Mouse (Mus musculus) activated CD4-positive, CD25-positive, alpha-beta regulatory T cell, adult 4 months (primary cell): ENCODE measurements around the gene Ccdc93. TPM values are rescaled to one million over a fixed set of nuclear protein-coding genes. Genes with fewer than 3 reads are reported as not detected.

ENCODE experiments used
- ATAC-seq: one replicate; pipeline ENCODE4 v1.8.0; 2017
- polyA plus RNA-seq, 2 experiments: library from polyadenylated mRNA; unstranded; fragments of 100-300 nt; shearing (Covaris generic); gene quantifications; one replicate each; pipeline ENCODE4 v1.2.1; 2017

Gene Ccdc93
- polyA plus RNA-seq, 2 experiments from 2014 or later: 15.2 to 17.5 TPM

DNA sequence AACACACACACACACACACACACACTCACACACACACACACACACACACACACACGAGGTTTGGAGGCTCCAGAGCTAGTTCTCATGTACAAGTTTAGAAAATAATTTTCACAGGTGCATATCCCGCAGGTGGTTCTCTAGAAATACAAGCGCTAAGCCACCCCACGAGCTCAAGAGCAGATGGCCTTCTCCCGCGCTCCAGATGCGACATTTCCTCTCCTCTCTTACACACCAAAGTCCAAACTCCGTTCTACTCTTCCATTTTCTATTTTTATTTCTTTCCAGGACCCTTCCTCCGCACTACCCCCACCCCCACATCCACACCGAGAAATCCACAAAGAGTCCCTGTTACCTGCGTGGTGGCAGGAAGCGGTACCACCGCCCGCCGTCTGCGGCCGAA is 96.2 kb downstream of the Ccdc93 start:
- no peak for ATAC-seq

DNA sequence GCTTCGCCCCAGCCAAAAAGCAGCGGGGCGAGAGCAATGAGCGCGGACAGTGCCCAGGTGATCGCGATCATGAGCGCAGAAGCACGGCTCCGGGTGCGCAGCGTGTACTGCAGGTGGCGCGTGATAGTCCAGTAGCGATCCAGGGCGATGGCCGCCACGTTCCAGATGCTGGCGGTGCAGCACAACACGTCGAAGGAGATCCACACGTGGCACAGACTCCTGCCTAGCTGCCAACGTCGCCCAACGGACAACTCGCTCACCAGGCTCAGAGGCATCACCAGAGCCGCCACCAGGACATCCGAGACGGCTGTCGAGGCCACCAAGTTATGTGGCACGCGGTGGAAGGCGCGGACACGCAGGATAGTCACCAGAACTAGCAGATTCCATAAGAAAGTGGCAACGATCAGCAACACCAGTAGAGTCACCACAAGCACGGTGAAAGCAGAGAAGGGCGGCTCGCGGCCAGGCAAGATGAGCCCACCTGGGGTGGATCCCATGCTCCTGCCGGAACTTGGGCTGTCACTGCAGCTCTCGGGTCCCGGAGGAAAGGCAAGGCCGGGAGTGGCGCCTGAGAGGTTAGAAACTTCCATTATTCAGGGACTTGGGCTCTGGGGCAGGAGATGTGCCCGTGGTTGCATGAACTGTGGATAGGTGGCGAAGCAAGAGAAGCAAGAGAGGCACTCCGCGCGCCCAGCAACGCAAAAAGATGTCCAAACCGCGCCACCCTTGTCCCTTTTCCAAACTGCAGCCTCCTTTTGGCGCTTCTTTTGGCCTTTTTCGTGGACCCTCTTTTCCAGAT is 97.0 kb downstream of the Ccdc93 start:
- no peak for ATAC-seq

DNA sequence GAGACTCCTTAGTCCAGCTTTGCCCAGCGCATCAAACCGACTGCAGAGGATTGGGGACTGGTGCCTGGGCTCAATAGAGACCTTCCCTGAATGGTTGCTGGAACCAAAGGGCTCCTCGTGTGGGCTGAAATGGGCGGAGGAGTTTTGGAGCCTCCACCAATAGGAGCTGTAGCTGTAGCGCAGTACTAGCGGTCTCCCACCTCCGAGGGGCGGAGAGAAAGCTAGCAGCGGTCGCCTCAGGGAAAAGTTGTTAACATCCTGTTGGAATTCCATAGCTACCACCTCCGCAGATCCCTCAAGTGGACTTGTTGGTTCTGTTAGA is 97.5 kb downstream of the Ccdc93 start, which contains the start of gene Htr5b:
Gene Htr5b (minus strand): TSS at position 67 of the 322 bp plus-strand sequence.
- ATAC-seq: no peak

DNA sequence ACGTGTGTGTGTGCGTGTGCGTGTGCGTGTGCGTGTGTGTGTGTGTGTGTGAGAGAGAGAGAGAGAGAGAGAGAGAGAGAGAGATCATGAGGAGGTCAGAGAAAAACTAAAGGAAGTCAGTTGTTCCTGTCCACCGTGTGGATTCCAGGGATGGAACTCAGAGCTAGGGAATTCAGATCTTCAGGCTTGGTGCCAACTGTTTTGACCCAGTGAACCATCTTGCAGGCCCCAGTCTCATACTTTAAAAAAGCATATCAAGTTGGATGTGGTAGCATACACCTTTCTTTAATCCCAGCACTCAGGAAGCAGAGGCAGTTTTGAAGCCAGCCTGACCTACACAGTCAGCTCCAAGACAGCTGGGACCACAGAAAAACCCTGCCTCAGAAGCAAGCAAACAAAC is 98.4 kb downstream of the Ccdc93 start:
- ATAC-seq: no peak

DNA sequence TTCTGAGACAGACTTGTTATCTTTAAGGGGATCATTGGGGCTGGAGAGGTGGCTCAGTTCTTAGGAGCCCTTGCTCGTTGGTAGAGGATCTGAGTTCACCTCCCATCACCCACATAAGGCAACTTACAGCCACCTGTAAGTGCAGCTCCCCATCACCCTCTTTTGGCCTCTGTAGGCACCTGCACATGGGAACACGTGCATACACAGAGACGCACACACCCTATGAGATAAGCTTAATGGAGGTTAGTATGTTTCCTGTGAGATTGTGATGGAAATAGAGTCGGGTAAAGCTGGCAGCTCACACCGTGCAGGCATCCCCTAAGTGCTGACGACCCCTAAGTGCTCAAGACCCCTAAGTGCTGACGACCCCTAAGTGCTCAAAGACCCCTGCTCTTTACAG is 100.6 kb downstream of the Ccdc93 start:
- ATAC-seq: no peak

DNA sequence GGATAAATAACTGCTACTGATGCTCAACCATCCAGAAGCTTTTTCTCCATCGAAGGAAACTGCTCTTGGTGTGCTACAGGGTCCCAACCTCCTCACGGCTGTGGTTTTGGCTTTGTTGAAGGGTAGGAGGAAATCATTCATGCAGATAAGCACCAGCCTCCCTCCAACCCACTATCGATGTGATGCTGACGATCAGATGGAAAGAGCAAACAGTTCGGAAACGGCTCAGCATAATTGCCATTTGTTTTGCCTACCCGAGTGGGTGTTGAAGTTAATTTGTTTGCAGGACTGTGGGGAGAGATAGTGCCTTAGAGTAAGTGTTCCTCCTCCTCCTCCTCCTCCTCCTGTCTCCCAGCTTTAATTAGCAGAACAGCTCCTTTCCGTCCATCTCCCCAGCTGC is 109.5 kb downstream of the Ccdc93 start:
- ATAC-seq: no peak

DNA sequence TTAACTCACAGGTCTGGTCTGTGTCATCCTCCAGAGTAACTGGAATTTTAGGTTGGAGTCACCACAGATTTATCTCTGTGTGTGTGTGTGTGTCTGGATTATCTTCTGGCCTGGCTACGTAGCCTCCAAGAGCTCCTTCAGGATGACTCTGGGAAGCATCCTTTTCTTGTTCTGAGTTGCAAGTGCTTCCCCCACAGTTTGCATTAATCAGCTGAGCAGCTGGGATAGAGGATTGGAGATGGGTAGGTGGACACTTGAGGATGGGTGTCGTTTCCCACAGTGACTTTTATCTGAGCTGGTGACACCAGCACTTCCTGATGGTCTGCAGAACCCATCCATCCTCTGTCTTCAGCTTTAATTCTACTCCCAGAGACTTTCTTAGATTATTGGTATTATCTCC is 116.0 kb downstream of the Ccdc93 start:
- ATAC-seq: no peak

DNA sequence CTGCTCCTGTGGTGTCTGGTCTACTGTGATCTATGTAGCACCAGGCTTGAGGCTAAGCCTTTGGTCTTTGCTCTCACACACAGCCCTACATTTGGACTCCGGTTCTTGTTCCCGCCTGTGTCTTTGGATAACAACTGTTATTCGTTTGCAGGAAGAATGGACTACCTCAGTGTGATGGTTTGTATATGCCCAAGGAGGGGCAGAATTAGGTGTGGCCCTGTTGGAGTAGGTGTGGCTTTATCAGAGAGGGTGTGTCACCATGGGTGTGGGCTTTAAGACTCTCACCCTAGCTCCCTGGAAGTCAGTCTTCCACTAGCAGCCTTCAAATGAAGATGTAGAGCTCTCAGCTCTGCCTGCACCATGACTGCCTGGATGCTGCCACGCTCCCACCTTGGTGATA is 117.8 kb downstream of the Ccdc93 start:
- no peak for ATAC-seq

DNA sequence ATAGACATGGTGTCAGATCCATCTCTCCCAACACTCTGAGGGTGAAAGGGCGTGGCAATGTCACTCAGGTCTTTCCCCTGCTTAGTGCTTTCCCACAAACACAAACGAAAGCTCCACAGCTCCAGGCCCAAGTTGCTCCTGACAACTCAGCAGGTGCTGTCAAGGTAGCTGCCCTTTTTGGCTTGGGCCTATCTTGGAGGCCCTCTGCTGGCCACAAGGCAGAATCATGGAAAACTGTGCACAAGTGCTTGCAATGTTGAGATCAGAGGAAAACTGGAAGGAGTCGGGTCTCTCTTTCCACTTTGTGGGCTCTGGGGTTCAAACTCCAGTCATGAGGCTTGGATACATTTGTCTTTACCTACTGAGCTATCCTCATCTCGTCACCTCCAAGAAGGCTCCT is 118.6 kb downstream of the Ccdc93 start:
- ATAC-seq: no peak

DNA sequence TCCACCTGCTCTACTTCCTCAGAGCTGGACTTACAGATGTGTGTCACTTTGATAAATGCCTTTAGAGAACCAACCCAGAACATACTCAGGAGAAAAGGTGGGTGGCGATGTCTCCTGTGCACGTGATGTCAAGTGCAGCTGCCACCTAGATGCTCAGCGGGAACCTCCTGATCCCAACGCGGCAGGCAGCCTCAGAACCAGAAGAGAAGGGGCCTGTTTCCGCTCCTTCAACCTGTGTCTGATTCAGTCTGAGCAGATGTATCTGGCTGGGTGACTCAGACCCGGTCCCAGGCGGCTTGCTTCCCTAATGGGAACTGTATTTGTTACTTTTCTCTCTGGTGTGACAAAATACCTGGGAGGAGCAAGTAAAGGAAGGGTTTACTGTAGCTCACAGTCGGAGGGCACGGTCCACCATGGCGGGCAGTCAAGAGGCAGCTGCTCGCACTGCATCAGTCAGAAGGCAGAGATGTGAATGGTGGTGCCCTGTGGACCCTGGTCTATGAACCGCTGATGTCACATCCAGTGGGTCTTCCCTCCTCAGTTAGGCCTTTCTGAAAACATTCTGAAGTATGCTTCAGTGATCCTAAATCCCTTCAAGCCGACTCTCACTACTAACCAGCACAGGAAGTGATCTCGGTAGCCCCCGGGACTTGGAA is 120.1 kb downstream of the Ccdc93 start:
- ATAC-seq: no peak

DNA sequence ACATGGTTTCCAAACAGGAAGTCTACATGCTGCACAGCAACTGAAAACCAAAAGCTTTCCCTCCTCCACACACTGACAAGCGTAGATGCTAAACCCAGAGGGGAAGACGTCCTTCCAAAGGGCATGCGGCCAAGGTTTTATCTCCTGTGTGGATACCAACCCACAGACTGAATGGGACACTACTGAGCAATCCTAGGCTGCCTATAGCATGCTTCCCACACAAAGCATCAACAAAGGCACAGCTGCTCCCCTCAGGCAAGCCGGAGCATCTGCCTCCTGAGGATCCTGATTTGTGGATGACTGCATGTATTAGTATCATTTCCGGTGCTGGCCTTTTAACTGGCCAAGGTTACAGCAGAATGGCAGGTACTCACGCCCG is 120.6 kb downstream of the Ccdc93 start:
- ATAC-seq: no peak

Other genes with a start within 250 kb of the Ccdc93 start
- 10 to 100 TPM; 33.8 to 36.0 TPM for gene Insig2, start 98.5 kb upstream of the Ccdc93 start, polyA plus RNA-seq
- gene Htr5b, start 97.4 kb downstream of the Ccdc93 start, polyA plus RNA-seq: not detected
- 10 to 100 TPM; 45.0 to 93.8 TPM for gene Ddx18, start 136.9 kb downstream of the Ccdc93 start, polyA plus RNA-seq